Mouse (Mus musculus) heart, postnatal 4 days (tissue): Measurements from ENCODE around the gene Fam221b. TPM values are rescaled to one million over a fixed set of nuclear protein-coding genes. Genes with fewer than 3 reads are reported as not detected.

Source experiments
- DNase-seq: peaks from one replicate; pipeline ENCODE4 v3.0.0; 2021
- total RNA-seq, 2 experiments: library from RNA; stranded (reverse); gene quantifications; 2 replicates each; pipeline ENCODE4 v1.2.3; 2021

The Fam221b gene
- under 1 TPM in 1 of 2 experiments, not detected in 1; 0.23 TPM for total RNA-seq

- peak; percentile 92 for DNase-seq
Observed at GRCm38 (mm10) chr4:43668782-43669427, at the start of gene Fam221b, which contains the start of gene Tmem8b. Gene Fam221b (minus strand): TSS chr4:43669145. Gene Tmem8b (plus strand): TSS chr4:43668971.

GRCm38 (mm10) chr4:43713652-43714219 lies 44.8 kb upstream of the Fam221b start:
- DNase-seq = no peak

- DNase-seq = peak; percentile 91
Observed at GRCm38 (mm10) chr4:43711821-43712220, 42.9 kb upstream of the Fam221b start.

GRCm38 (mm10) chr4:43709869-43710268 lies 40.9 kb upstream of the Fam221b start, which contains the start of gene Olfr71:
Gene Olfr71 (minus strand): TSS chr4:43710255.
- DNase-seq = no peak

- no peak for DNase-seq
Observed at GRCm38 (mm10) chr4:43705991-43706390, 37.0 kb upstream of the Fam221b start.

GRCm38 (mm10) chr4:43703851-43704250 lies 34.9 kb upstream of the Fam221b start:
- DNase-seq = peak; percentile 29

- no peak for DNase-seq
Observed at GRCm38 (mm10) chr4:43703439-43703838, 34.5 kb upstream of the Fam221b start.

- no peak for DNase-seq
Observed at GRCm38 (mm10) chr4:43700707-43701106, 31.8 kb upstream of the Fam221b start, which contains the start of gene Olfr70. Gene Olfr70 (minus strand): TSS chr4:43700807.

GRCm38 (mm10) chr4:43696561-43696960 lies 27.6 kb upstream of the Fam221b start:
- DNase-seq = no peak

GRCm38 (mm10) chr4:43695249-43695671 lies 26.3 kb upstream of the Fam221b start:
- peak; percentile 56 for DNase-seq

- no peak for DNase-seq
Observed at GRCm38 (mm10) chr4:43694439-43695248, 25.7 kb upstream of the Fam221b start.

GRCm38 (mm10) chr4:43693806-43694241 lies 24.9 kb upstream of the Fam221b start:
- peak; percentile 46 for DNase-seq

- DNase-seq = no peak
Observed at GRCm38 (mm10) chr4:43691026-43691425, 22.1 kb upstream of the Fam221b start.

GRCm38 (mm10) chr4:43690021-43690420 lies 21.1 kb upstream of the Fam221b start:
- no peak for DNase-seq

GRCm38 (mm10) chr4:43679416-43680043 lies 10.6 kb upstream of the Fam221b start:
- no peak for DNase-seq

GRCm38 (mm10) chr4:43678541-43678940 lies 9.6 kb upstream of the Fam221b start:
- DNase-seq = no peak

GRCm38 (mm10) chr4:43675608-43676007 lies 6.7 kb upstream of the Fam221b start:
- DNase-seq = no peak

- no peak for DNase-seq
Observed at GRCm38 (mm10) chr4:43674974-43675373, 6.0 kb upstream of the Fam221b start.

GRCm38 (mm10) chr4:43673703-43674102 lies 4.8 kb upstream of the Fam221b start:
- DNase-seq = no peak

- DNase-seq = peak; percentile 94
Observed at GRCm38 (mm10) chr4:43672070-43672469, 3.1 kb upstream of the Fam221b start.

GRCm38 (mm10) chr4:43669428-43669794 lies 466 bp upstream of the Fam221b start:
- peak; percentile 86 for DNase-seq

- no peak for DNase-seq
Observed at GRCm38 (mm10) chr4:43666412-43666811, 2.5 kb downstream of the Fam221b start.

GRCm38 (mm10) chr4:43657146-43657545 lies 11.8 kb downstream of the Fam221b start:
- no peak for DNase-seq
